Mouse (Mus musculus) neutrophil, adult 59 days (primary cell): Measurements from ENCODE around the gene Egln3. TPM values are rescaled to one million over a fixed set of nuclear protein-coding genes. Genes with fewer than 3 reads are reported as not detected.

Source experiments
- total RNA-seq, 2 experiments: library from RNA; stranded (reverse); gene quantifications; 1 replicate in 1 of 2; 2 replicates in 1 of 2; pipeline ENCODE4 v1.2.4; 2023

The Egln3 gene
- total RNA-seq: 10 to 100 TPM in 1 of 2 experiments, 1 to 10 TPM in 1; 7.9 to 12.0 TPM

DNA sequence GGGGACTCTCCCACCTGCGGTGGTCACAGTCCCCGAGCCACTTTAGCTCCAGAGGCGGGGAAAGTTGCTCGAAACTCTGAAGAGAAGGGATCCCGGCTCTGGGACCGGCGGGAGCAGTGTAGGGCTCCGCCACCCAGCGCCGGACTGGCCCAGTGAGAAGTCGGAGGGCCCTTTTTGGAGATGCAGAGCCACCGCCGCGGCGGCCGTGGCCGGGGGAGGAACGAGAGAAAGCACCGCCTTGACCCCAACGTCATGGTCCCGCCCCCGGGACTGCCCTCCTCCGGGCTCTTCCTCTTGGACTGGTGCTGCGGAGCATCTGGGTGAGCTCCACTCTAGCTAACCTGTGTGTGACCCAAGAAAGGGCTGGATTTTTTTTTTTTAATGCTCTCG, at the start of gene Egln3:
Gene Egln3 (minus strand): TSS at position 205 of the 390 bp plus-strand sequence.

